Mouse (Mus musculus): ENCODE results near the gene Dlx5.

Dlx5 gene

DNA sequence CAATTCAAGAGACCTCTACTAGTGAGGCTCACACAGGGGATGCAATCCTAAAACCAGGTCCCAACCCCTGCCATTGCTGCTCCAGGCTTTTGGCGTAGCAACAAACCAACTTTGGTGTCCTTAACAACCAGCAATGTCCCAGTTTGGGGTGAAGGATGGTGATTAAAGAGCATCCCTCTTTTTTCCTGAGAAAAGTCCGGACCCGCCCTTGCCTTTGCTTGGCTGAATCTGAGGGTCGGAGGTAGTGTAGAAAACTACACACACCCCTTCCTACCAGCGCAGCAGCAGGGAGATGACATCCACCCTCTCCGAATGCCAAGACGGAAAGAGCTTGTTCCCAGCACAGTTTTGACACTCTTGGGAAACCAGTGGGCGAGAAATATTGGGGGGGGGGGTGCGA lies 6.2 kb downstream of the Dlx5 start:
- DNase-seq: peak in 1 of 2 experiments; percentile 18

DNA sequence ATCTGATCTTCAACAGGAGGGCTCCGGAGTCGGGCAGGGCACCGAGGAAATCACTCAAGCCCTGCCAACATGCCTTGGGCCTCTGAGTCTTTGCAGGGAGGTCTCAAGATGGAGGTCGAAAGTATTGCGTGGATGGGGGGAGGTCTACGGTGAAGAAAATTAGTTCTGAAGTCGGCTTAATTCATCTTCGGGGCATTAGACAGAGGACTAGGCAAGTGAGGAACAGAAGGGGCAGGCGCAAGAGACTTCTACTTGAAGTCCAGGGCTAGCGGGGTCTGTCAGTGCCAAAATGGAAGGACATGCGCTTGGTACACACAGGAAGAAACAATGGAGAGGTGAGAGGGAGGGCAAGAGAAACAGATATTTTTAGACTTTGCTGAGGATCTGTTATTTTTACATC lies 6.7 kb downstream of the Dlx5 start:
- DNase-seq: peak in 1 of 2 experiments; percentile 24

DNA sequence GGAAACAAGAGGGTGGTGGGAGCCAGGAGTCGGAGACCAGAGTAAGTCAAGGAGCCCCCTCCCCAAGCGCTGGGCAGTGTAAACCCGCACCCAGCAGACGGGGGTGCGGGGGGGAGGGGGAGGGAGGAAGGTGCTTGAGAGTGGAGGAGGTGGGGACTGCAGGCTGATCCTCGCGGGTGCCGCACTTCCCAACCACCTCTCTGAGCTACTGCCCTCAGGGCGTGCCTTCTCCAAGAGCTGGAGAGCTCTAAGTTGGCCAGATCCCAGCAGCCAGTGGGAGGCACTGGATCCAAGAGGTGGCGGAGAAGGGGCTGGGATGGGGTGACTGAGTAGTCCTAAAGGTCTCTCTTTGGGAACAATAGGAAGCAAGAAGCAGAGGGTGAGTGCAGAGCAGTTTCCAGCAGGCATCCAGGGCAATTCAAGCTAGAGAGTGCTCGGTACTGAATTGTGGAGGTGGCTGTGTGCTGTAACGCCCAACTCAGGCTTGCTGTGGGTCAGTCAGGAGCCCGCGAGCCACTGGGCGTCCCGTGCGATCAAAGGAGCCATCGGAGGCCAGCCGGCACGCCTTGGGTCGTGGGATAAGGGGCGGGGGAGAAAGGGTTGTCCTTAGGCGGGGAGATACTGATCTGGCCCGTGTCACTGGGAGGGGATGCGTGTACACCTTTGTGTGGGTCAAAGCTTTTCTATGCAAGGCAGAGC lies 7.7 kb downstream of the Dlx5 start:
- peak in 1 of 2 experiments; percentile 27 for DNase-seq

DNA sequence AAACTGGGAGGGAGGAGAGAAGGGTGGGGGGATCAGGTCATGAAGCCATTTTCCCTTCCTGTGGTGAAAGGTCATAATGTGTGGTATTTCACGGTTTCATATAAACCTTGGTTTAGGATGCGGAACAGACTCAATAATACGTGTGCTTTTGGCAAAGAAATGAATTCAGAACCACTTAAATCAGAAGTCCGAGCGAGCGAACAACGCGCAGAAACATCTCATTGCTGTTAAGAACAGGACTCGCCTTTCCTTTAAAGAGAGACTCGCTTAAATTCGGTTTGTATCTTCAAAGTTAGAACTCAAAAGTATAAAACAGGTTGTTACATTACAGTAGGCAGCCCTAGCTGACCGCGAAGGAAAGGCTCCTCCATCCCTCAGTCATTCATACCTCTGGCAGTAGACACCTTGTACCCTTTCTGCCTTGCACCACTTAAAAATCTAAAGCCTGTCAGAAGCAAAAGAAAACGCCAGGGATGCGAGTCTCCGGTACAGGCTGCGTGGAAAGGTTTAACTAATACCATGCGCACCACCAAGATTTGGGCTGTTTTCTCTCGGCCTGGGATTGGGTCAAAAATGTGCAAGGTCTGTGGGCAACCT lies 8.3 kb downstream of the Dlx5 start:
- DNase-seq: peak in 1 of 2 experiments; percentile 20

DNA sequence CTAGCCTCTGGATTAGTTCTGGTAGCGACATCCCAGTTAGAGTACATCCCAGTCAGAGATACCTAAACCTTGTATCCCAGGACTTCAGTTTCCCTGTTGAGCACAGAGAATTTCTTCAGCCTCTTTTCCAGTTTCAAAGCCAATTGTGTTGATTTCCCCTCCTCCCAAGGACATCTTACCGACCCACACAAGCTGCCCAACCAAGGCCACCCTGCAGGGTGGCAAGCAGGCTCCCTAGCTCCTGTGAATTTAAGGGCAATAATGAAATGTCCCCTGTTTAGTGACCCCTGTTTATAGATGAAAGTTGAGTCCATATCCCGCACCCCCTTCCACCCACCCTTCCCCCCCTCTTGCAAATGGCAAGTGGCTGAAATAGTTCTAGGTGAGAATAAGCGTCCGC lies 9.0 kb downstream of the Dlx5 start:
- DNase-seq: no peak

DNA sequence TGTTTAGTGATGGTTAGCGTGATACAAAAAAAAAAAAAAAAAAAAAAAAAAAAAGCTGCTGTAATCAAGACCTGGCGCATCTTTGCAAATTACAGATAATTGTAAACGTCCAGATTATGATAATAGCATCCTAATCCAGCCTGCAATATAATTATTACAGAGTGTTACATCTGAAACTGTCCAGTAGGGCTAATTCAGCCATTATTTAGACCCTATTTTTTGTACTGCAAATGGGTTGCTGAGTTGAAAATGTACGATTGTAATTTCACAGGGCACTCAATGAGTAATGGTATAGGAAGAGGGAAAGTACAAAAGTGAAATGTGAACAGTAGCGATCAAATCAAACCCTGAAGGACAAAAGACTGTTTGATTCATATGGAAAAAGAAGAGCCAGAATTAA lies 10.2 kb downstream of the Dlx5 start:
- DNase-seq: no peak

DNA sequence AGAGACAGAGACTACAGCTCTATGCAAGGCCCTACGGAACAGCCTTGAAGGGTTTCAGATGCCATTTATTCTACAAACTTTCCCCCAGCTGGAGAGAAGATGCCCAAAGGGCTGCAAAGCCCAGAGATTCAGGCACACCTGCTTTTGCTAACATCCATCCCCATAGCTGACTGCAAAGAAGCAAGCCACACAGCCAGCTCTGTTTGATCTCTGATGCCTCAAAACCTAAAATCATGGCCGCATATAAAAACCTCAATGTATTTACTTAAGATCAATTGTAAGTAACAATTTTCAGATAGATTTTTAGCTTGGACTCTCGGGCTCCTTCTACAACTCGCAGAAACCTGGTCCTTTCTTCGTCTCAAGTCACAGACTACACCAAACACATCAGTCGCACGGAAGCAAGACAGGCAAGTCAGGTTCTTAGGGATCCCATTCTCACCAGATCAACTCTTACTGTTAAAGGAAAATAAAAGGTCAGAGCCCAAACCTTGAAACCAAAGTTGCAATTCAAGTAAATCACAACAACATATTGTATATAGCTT lies 10.9 kb downstream of the Dlx5 start:
- no peak for DNase-seq

DNA sequence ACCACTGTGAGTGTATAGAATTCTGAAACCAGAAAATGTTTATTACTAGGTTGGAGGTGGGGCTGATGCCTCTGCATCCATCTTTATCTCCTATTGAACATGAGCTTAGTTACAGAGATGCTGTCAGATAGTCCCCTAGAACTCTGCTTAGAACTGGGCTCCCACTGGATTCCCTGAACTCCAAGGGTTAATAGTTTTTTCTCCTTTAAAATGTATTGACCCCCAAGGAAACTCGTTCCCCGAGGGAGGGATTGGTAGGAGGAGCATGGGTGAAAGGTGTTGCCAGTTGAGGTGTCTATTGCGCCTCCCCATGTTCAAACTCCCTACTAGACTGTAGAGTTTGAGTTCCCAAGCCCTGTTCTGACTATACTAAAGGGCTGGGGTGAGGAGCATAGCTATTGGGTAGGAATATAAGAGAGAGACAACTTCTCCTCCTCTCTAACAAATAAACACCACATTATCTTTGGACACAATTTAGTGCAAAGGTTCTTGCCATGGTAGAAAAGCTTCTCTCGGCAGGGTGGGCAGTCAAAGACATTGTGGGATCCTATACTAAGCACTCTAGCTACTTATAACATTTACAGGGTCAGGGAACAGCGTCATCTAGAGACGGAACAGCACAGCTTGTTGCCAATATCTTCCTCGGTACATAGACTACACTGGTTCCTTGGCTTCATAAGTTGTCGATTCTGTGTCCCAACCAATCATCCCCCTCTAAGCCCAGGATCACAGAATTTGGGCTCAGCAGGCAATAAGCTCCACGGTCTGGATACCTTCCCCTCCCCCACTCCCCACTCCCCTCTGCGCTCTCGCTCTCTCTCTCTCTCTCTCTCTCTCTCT lies 11.7 kb downstream of the Dlx5 start:
- DNase-seq: peak in 1 of 2 experiments; percentile 24

DNA sequence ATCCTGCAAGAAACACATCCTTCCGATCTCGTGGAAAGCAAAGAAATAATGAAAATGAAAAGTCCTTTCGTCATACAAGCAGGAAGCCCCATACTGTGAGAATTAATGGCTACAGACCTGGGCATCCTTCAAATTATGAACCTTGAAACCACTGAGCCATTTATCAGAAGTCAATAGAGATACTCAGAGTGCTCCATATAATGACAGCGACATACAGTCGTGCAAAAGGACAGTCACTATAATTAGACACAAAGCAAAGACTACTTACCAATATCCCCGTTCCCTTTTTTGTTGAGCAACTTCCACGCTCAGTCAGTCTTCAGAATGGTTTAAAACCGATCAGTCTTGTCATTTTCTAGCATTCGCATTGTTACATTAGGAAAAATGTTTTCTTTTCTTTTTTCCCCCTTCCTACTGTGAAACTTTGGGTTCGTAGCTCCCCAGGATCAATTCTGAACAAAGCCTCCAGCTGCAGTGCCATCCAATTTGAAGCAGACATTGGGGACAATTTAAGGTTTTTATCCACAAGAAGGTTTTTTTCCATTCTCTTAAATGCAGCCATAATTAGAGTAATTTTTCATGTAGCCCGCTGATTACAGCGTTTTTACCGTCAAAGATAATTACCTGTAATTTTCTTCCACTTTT lies 12.7 kb downstream of the Dlx5 start:
- DNase-seq: peak in 1 of 2 experiments; percentile 22

DNA sequence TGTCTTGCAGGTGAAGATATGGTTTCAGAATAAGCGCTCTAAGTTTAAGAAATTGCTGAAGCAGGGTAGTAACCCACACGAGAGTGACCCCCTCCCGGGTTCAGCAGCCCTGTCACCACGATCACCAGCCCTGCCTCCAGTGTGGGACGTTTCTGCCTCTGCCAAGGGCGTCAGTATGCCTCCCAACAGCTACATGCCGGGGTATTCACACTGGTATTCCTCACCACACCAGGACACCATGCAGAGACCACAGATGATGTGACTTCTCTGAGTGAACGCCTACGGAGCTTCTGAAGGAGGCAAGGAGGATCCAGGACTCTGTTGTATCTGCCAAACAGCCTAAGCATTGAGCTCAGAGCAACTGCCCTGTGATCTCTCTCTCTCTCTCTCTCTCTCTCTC lies 14.9 kb downstream of the Dlx5 start:
- DNase-seq: no peak

DNA sequence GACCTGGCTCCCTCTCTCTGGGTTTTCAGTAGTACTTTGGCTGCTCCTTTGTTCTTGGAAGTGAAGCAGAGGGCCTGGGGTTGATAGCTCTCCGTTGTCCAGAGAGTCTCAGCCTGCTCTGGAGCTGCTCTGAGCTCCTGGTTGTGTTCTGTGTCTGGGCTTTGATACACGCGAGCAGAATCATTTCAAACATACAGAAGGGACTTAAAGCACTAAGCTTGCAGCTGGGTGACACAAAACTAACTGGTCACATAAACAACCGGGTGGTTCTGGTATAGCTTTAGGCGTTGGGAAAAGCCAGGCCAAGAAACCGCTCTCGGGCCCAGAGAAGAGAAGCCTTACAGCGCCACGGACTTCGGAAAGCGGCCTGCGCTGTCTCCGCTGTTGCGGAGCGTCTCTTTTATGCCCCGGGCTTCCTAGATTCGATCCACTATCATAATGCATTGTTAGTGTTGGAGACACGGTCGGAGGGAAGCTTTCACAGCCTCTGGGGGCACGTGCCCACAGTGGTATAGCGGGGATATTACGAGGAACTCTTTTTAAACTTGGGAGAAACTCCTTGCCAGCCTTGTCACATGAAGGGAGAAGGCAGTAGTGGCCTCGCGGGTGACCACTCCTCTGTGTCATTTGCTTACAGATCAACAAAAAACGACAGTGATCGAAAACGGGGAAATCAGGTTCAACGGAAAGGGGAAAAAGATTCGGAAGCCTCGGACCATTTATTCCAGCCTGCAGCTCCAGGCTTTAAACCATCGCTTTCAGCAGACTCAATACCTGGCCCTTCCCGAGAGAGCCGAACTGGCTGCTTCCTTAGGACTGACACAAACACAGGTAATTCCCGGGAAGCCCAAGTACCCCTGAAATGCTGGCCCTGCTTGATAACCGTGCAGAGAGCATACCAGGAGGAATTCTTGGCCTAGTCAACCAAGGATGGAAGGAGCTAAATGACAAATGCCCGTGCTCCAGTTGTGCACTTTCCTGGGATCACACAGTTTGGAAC lies 17.1 kb downstream of the Dlx5 start:
- peak in 1 of 2 experiments; percentile 43 for DNase-seq

DNA sequence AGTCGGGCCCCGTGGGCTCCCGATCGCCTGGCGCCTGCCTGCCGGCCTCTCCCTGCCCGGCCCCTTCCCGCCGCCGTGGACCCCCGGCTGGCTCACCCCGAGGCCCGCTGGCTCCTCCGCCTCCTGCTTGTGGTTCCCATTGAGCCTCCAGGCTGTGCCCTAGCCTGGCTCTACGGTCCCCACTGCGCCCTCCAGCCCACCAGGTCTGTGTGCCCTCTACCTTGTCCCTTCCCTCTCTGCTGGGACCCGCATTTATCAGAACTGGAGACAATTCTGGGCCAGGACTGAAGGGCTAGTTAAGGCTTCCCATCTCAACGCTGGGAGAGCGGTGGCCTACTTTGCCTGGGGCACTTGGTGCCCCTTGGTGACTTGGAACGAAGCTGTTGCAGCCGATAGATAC lies 17.9 kb downstream of the Dlx5 start:
- peak in 1 of 2 experiments; percentile 39 for DNase-seq

DNA sequence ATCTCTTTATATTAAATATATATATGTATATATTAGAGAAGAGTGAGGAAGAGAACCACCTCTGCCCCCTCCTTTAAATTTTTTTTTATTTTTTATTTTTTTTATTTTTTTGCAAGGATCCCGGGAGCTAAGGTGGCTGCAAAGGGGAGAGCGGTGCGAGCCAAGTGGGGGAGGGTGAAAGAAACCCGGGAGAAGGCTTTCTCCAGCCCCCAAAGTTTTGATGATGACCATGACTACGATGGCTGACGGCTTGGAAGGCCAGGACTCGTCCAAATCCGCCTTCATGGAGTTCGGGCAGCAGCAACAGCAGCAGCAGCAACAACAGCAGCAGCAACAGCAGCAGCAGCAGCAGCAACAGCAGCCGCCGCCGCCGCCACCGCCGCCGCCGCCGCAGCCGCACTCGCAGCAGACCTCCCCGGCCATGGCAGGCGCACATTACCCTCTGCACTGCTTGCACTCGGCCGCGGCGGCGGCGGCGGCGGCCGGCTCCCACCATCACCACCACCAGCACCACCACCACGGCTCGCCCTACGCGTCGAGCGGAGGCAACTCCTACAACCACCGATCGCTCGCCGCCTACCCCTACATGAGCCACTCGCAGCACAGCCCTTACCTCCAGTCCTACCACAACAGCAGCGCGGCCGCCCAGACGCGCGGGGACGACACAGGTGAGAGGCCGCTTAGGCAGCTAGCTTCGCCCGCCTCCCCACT lies 18.6 kb downstream of the Dlx5 start, which contains the start of gene Dlx6:
Gene Dlx6 (plus strand): TSS at position 175 of the 711 bp plus-strand sequence.
- peak; percentile 56 to 58 for DNase-seq

DNA sequence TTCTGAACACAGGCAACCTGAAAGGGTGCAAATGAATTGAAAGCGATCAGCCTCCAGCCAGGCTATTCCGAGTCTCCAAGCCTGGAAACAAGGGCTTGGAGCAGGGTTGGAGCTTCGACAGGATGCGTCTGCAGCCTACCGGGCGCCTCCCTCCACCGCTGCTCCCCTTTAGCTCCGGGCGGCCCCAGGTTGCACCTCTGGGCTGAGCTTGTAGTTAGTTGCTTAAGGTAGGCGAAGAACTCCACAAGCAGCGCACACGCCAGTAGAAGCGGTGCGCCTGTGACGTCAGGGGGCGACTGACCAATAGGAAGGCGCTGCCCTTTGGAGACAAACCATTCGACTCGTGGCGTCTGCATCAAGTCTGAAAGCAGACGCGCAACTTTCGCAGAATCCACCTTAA lies 19.3 kb downstream of the Dlx5 start:
- DNase-seq: peak; percentile 75 to 81

DNA sequence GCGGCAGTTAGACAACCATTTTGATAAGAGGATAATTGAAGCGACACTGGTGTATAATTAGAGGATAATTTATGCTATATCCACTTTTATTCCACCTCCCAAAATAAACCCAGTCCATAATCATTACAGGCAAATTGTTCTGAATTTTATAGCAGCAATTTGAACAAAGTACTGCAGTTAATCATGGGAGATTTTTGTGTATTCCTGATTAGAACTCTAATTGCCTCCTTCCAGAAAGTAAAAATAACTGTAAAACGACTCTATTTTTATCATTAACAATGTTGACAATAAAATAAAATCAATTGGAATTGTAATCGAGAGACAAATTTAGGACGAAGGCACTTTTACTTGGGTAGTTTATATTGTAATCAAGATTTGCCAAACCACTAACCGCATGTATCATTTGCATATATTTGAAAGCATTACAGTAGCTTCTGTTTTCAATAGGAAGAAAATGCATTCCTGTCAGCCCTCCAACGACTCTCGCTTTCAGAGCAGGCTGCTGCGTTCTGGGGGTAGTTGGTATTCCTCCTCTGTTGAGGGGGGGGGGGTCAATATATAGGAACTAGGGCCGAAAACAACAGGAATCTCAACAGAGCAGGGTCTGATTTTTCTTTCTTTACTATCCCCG lies 20.0 kb downstream of the Dlx5 start:
- peak in 1 of 2 experiments; percentile 28 for DNase-seq

DNA sequence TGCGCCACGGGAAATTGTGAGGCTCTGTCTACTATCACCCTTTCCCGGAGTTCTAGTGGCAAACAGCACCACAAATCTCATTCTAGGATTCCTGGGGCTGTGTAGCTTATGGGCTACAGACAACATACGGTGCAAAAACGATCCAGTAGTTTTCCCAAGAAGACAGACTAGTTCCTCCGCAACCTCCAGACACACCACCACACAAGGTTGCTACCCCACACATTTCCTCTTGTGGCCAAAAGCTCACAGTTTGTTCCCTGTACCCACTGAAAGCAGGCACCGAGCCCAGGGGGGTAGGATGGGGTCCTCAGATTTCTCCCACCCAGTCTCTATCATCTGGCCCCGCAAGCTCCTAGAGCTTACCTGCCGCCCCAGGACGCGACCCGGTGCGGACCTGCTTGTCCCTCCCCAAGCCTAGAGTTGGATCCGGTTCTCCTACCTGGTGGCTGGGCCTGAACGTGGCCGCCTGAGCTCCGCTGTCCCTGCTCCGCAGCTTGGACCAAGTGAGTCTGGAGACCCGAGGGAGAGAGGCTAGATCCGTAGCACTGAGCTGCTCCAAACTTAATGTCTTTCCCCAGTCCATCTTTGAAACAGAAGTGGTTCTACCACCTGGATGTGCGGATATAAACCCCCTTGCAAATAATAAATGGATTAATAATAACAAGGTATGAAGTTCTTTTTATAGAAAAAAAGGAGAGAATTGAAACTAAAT lies 20.6 kb downstream of the Dlx5 start:
- peak in 1 of 2 experiments; percentile 43 for DNase-seq

DNA sequence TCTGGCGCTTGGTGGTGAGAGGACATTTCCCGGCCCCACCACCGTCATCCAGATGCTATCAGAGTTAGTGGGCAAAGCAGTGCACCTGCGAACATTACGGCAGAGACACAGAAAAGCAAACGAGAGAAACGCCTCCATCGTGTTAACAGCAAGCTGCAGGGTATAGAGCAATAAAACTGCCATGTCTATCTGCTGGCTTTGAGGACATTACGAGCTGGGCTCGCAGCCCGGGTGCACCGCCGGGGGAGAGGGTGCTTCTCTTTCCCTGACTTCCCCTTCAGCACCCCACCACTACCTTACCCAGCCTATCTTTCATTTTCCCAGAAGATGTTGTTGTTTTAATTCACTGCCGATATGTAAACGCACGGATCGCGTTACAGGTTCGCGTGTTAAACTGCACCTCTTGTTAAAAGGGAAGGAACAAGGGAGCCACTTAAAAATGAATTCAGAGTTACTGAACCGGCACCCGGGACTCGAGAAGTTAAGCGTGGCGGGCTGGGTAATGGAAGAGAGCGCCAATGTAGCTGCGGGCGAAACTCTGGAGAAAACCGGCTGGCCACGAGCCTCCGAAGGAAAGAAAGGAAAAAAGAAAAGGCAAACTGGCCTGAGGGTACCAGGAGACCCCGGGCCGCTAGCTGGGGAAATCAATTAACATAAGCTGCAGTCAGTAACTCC lies 21.3 kb downstream of the Dlx5 start:
- DNase-seq: peak in 1 of 2 experiments; percentile 45

DNA sequence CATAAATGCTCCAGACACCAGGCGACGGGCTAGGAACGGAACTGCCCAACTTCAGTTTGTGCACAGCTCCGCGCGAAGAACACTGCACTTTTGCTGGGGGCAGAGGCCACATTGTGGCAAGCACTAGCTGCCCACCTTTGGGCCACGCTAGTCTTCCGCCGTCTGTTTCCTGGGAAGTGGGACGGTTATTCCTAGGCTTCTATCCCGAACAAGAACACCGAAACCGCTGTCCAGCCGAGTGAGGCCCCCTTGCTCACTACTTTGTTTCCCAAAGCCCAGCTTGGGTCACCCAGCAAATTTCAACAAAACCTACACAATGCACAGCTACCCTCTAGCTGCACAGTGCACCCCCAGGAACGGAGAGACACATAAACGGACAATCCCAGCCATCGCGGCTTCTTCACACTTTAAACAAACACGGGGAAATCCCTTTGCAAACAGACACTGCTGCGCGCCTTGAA lies 21.9 kb downstream of the Dlx5 start:
- no peak for DNase-seq
